Mouse (Mus musculus) heart, adult 11 months (tissue): Measurements from ENCODE around the gene Cep295.

Experiments
- DNase-seq: peaks from one replicate; pipeline ENCODE4 v3.0.0; 2022

The Cep295 gene

GRCm38 (mm10) chr9:15306398-15307119, 51.0 kb downstream of the Cep295 start, which contains the start of gene 4931406C07Rik:
Gene 4931406C07Rik (minus strand): TSS chr9:15306448.
- DNase-seq: peak; percentile 88

GRCm38 (mm10) chr9:15305503-15306397, 51.8 kb downstream of the Cep295 start, which contains the start of gene Taf1d:
Gene Taf1d (plus strand): TSS chr9:15306214.
- DNase-seq: peak; percentile 99

- DNase-seq: no peak
Measured at GRCm38 (mm10) chr9:15302881-15303280, 54.7 kb downstream of the Cep295 start.

GRCm38 (mm10) chr9:15302006-15302405, 55.6 kb downstream of the Cep295 start:
- peak; percentile 23 for DNase-seq

GRCm38 (mm10) chr9:15301399-15301798, 56.2 kb downstream of the Cep295 start:
- peak; percentile 96 for DNase-seq

- peak; percentile 6 for DNase-seq
Measured at GRCm38 (mm10) chr9:15300056-15300455, 57.5 kb downstream of the Cep295 start.

- DNase-seq: no peak
Measured at GRCm38 (mm10) chr9:15298451-15298850, 59.1 kb downstream of the Cep295 start.

- no peak for DNase-seq
Measured at GRCm38 (mm10) chr9:15297112-15297511, 60.5 kb downstream of the Cep295 start.

- peak; percentile 36 for DNase-seq
Measured at GRCm38 (mm10) chr9:15289251-15289650, 68.3 kb downstream of the Cep295 start.

GRCm38 (mm10) chr9:15288402-15288801, 69.2 kb downstream of the Cep295 start:
- DNase-seq: peak; percentile 27

GRCm38 (mm10) chr9:15287846-15288245, 69.7 kb downstream of the Cep295 start:
- DNase-seq: peak; percentile 75

- peak; percentile 66 for DNase-seq
Measured at GRCm38 (mm10) chr9:15285443-15285842, 72.1 kb downstream of the Cep295 start.

GRCm38 (mm10) chr9:15280491-15280879, 77.1 kb downstream of the Cep295 start:
- DNase-seq: no peak

GRCm38 (mm10) chr9:15279649-15280490, 77.7 kb downstream of the Cep295 start, which contains the start of gene Med17:
Gene Med17 (minus strand): TSS chr9:15279931.
- DNase-seq: peak; percentile 99

GRCm38 (mm10) chr9:15279139-15279648, 78.4 kb downstream of the Cep295 start:
- no peak for DNase-seq

GRCm38 (mm10) chr9:15278343-15278742, 79.2 kb downstream of the Cep295 start:
- DNase-seq: no peak

- no peak for DNase-seq
Measured at GRCm38 (mm10) chr9:15276855-15277254, 80.7 kb downstream of the Cep295 start.

- DNase-seq: no peak
Measured at GRCm38 (mm10) chr9:15273981-15274380, 83.6 kb downstream of the Cep295 start.
